Mouse (Mus musculus) lung, embryonic 14.5 days (tissue): ENCODE measurements around the gene Bdh2. TPM values are rescaled to one million over a fixed set of nuclear protein-coding genes. Genes with fewer than 3 reads are reported as not detected.

ENCODE experiments used
- ATAC-seq: fragments of 200-750 bp; cut with Nextera tagmentation; 2 replicates; pipeline ENCODE4 v1.8.0; 2017; ENCODE audit warnings: mild to moderate bottlenecking, moderate TSS enrichment, moderate library complexity; ENCODE audit not compliant: insufficient read depth
- DNase-seq: peaks from one replicate; pipeline ENCODE4 v3.0.0-alpha.2; 2015
- H3K27ac ChIP-seq: fragments of 300-500 bp; sonication (generic); 2 replicates; pipeline ENCODE4 v1.5.1; 2014; ENCODE audit warnings: low read depth, mild to moderate bottlenecking, moderate library complexity
- H3K27me3 ChIP-seq: fragments of 300-500 bp; sonication (generic); 2 replicates; pipeline ENCODE4 v1.6.1; 2014; ENCODE audit warnings: low read length, control low read depth; ENCODE audit not compliant: insufficient read depth
- H3K36me3 ChIP-seq: fragments of 300-500 bp; sonication (generic); 2 replicates; pipeline ENCODE4 v1.6.1; 2014; ENCODE audit warnings: control low read depth; ENCODE audit not compliant: insufficient read depth
- H3K4me1 ChIP-seq: fragments of 300-500 bp; sonication (generic); 2 replicates; pipeline ENCODE4 v1.6.1; 2014; ENCODE audit warnings: antibody characterized with exemption, control low read depth; ENCODE audit not compliant: insufficient read depth
- H3K4me2 ChIP-seq: fragments of 300-500 bp; sonication (generic); 2 replicates; pipeline ENCODE4 v1.6.1; 2014; ENCODE audit warnings: mild to moderate bottlenecking
- H3K4me3 ChIP-seq: fragments of 300-500 bp; sonication (generic); 2 replicates; pipeline ENCODE4 v1.5.1; 2014; ENCODE audit warnings: low read depth, low read length
- H3K9ac ChIP-seq: fragments of 300-500 bp; sonication (generic); 2 replicates; pipeline ENCODE4 v1.6.1; 2014
- H3K9me3 ChIP-seq: fragments of 300-500 bp; sonication (generic); 2 replicates; pipeline ENCODE4 v1.6.1; 2016; ENCODE audit warnings: low read depth, low read length, control low read depth
- CTCF ChIP-seq: IDR thresholded peaks from 2 replicates; pipeline ENCODE4 v1.5.1; 2016; ENCODE audit warnings: antibody characterized with exemption, low read depth
- WGBS: fragments of 180-500 bp; shearing (Covaris S2); extraction: QIAGEN DNeasy Blood & Tissue Kit; methylation state at CpG from one replicate; pipeline ENCODE4 v1.1.7; 2014; 5-methylcytosine and 5-hydroxymethylcytosine counted together
- polyA plus RNA-seq: library from polyadenylated mRNA; unstranded; fragments of >200 nt; fragmentation: Nextera tagmentation; extraction: Ambion mirVana; gene quantifications from 2 replicates; pipeline ENCODE4 v1.2.1, GENCODE M21; 2014

Gene Bdh2
- polyA plus RNA-seq, result 7.5 and 8.7 TPM in 2 replicates

- Histone ChIP-seq H3K4me1 (no peaks in the 10 kb centered on the region), H3K36me3 (no peaks in the 10 kb centered on the region), H3K9me3 (no peaks in the 10 kb centered on the region), H3K4me3 (peak within 1 kb of the TSS; percentile 13), H3K9ac (peak within 1 kb of the TSS; percentile 32; the same call in 1 of the 2 replicates), H3K4me2 (peak within 1 kb of the TSS; percentile 53), H3K27me3 (no peaks in the 10 kb centered on the region), H3K27ac (no peak within 1 kb of the TSS)
- peak; percentile 91 for TF ChIP-seq CTCF
- ATAC-seq (peak; percentile 73), DNase-seq (peak; percentile 96)
- WGBS, result 24% methylated on average over 14 of the region's 14 CpGs
These were observed at the start of gene Bdh2 for GRCm38 (mm10) chr3:135280669-135281415. Gene Bdh2, plus strand, starts transcription at chr3:135281221.

GRCm38 (mm10) chr3:135232058-135232457 is 49.0 kb upstream of the Bdh2 start:
- no peaks in the 10 kb centered on the region for H3K27me3 ChIP-seq
- H3K4me2 ChIP-seq, result no peak overlapping the region
- H3K4me3 ChIP-seq, result no peak overlapping the region
- no peaks in the 10 kb centered on the region for H3K9me3 ChIP-seq
- ATAC-seq (no peak), DNase-seq (no peak)
- H3K9ac ChIP-seq, result no peak overlapping the region
- H3K4me1 ChIP-seq, result no peaks in the 10 kb centered on the region
- peaks cover 69% of the 10 kb centered on the region for H3K36me3 ChIP-seq
- H3K27ac ChIP-seq, result no peak overlapping the region
- 74% methylated on average over 3 of the region's 3 CpGs for WGBS
- TF ChIP-seq CTCF, result no peak

- H3K9me3 ChIP-seq, result no peaks in the 10 kb centered on the region
- no peak for TF ChIP-seq CTCF
- H3K36me3 ChIP-seq, result peaks cover 73% of the 10 kb centered on the region
- H3K27ac ChIP-seq, result no peak overlapping the region
- H3K4me2 ChIP-seq, result no peak overlapping the region
- no peak for DNase-seq
- no peaks in the 10 kb centered on the region for H3K4me1 ChIP-seq
- WGBS, result 93% methylated on average over 3 of the region's 3 CpGs
- no peak overlapping the region for H3K4me3 ChIP-seq
- H3K27me3 ChIP-seq, result no peaks in the 10 kb centered on the region
- H3K9ac ChIP-seq, result no peak overlapping the region
- no peak for ATAC-seq
These were observed 48.6 kb upstream of the Bdh2 start for GRCm38 (mm10) chr3:135232462-135232861.

- no peak overlapping the region for H3K4me2 ChIP-seq
- H3K36me3 ChIP-seq, result peaks cover 94% of the 10 kb centered on the region
- H3K9me3 ChIP-seq, result no peaks in the 10 kb centered on the region
- no peak overlapping the region for H3K9ac ChIP-seq
- H3K27me3 ChIP-seq, result no peaks in the 10 kb centered on the region
- no peak overlapping the region for H3K4me3 ChIP-seq
- no peaks in the 10 kb centered on the region for H3K4me1 ChIP-seq
- DNase-seq, result peak; percentile 51
- peak; percentile 48 for TF ChIP-seq CTCF
- no peak for ATAC-seq
- H3K27ac ChIP-seq, result no peak overlapping the region
These were observed 35.3 kb upstream of the Bdh2 start for GRCm38 (mm10) chr3:135245733-135246132.

GRCm38 (mm10) chr3:135246828-135247227 is 34.2 kb upstream of the Bdh2 start:
- Histone ChIP-seq H3K9me3 (no peaks in the 10 kb centered on the region), H3K4me3 (no peak overlapping the region), H3K27ac (no peak overlapping the region), H3K27me3 (no peaks in the 10 kb centered on the region), H3K9ac (no peak overlapping the region), H3K4me1 (no peaks in the 10 kb centered on the region), H3K4me2 (no peak overlapping the region), H3K36me3 (peaks cover 95% of the 10 kb centered on the region)
- DNase-seq (no peak), ATAC-seq (no peak)
- WGBS, result 93% methylated on average over 6 of the region's 6 CpGs
- no peak for TF ChIP-seq CTCF

- peaks cover 82% of the 10 kb centered on the region for H3K36me3 ChIP-seq
- H3K4me3 ChIP-seq, result no peak overlapping the region
- TF ChIP-seq CTCF, result no peak
- no peak overlapping the region for H3K9ac ChIP-seq
- ATAC-seq (0 out of 2 replicates have a peak, but pooled peaks have one; percentile 52), DNase-seq (no peak)
- H3K9me3 ChIP-seq, result no peaks in the 10 kb centered on the region
- H3K27ac ChIP-seq, result no peak overlapping the region
- 68% methylated on average over 6 of the region's 6 CpGs for WGBS
- no peaks in the 10 kb centered on the region for H3K27me3 ChIP-seq
- no peak overlapping the region for H3K4me2 ChIP-seq
- no peaks in the 10 kb centered on the region for H3K4me1 ChIP-seq
These were observed 31.9 kb upstream of the Bdh2 start for GRCm38 (mm10) chr3:135249104-135249503.

- H3K9ac ChIP-seq, result no peak overlapping the region
- no peaks in the 10 kb centered on the region for H3K27me3 ChIP-seq
- H3K27ac ChIP-seq, result no peak overlapping the region
- H3K9me3 ChIP-seq, result no peaks in the 10 kb centered on the region
- H3K4me1 ChIP-seq, result no peaks in the 10 kb centered on the region
- H3K4me3 ChIP-seq, result no peak overlapping the region
- ATAC-seq (no peak), DNase-seq (no peak)
- 91% methylated on average over 6 of the region's 6 CpGs for WGBS
- peaks cover 77% of the 10 kb centered on the region for H3K36me3 ChIP-seq
- H3K4me2 ChIP-seq, result no peak overlapping the region
- no peak for TF ChIP-seq CTCF
These were observed 29.2 kb upstream of the Bdh2 start for GRCm38 (mm10) chr3:135251825-135252224.
